Mouse (Mus musculus) small intestine, adult 2 months (tissue): Measurements from ENCODE around the gene Ccdc153.

Source experiments
- CTCF ChIP-seq: fragments of 200-500 bp; IDR thresholded peaks from 2 replicates; pipeline ENCODE4 v1.5.1; 2012; ENCODE audit warnings: low read depth, mild to moderate bottlenecking, control low read depth, inconsistent platforms, low read length, moderate library complexity, mixed read lengths; ENCODE audit not compliant: insufficient replicate concordance, insufficient read length; ENCODE audit errors: extremely low read depth
- POLR2A ChIP-seq: fragments of 200-500 bp; IDR thresholded peaks from 2 replicates; pipeline ENCODE4 v1.6.1; 2012; ENCODE audit warnings: low read depth, mild to moderate bottlenecking, control low read depth, inconsistent platforms, low read length, moderate library complexity

DNA sequence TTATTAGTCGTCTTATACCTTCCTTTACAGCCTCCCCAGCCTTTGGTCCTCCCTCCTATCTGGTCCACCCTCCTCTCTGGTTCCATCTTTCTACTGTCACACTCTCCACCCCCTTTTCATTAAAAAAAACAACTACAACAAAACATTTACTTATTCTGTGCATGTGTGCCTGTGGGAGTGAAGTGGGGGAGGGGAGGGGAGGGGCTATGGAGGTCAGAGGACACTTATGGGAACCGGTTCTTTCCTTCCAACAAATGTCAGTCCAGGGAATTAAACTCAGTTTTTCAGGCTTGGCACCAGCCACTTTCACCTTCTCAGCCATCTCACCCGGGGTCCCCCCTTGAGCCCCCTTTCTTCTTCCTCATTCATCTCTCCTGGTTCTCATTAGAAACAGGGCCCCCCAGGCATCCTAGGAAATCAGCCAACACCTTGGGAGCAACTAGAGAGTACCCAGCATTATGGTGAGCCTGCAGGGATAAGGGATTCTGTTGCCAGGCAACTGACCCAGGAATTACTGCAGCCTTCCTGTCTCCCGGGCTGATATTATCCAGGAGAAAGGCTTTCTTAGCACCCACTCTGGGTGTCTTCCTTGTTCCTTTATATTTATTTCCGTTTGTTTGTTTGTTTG, 14.1 kb downstream of the Ccdc153 start:
- TF ChIP-seq CTCF = no peak
- TF ChIP-seq POLR2A = no peak
